Mouse (Mus musculus) lung, postnatal 25 days (tissue): Measurements from ENCODE around the gene Pde9a.

Experiments used
- DNase-seq: peaks from one replicate; pipeline ENCODE4 v3.0.0; 2022; ENCODE audit warnings: low spot score

The Pde9a gene

DNA sequence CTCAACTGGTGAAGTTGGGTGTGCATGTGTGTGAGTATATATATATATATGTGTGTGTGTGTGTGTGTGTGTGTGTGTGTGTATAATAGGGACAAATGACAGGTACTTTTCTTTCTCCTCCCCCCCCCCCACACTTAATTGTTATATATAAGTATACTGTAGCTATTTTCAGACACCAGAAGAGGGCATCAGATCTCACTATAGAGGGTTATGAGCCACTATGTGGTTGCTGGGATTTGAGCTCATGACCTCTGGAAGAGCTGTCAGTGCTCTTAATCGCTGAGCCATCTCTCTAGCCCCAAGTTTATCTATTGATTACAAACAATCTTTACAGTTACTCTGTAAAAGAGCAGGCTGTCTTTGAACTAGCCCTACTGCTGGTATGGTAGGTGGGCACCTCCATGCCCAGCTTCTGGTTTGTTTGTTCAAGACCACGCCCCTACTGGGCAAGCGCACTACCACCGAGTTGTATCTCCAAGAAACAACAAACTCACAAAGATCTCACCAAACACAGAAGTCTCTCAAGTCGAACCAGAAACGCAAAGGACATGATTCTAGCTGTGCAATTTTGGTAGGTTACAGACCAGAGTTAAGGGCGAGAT lies 133.4 kb downstream of the Pde9a start:
- DNase-seq = no peak

- peak; percentile 100 for DNase-seq
Observed at GRCm38 (mm10) chr17:31519946-31520838, 134.2 kb downstream of the Pde9a start, which contains the start of the genes Wdr4 and Ndufv3. Gene Wdr4 (minus strand): TSS chr17:31519980. Gene Ndufv3 (plus strand): TSS chr17:31520115.

DNA sequence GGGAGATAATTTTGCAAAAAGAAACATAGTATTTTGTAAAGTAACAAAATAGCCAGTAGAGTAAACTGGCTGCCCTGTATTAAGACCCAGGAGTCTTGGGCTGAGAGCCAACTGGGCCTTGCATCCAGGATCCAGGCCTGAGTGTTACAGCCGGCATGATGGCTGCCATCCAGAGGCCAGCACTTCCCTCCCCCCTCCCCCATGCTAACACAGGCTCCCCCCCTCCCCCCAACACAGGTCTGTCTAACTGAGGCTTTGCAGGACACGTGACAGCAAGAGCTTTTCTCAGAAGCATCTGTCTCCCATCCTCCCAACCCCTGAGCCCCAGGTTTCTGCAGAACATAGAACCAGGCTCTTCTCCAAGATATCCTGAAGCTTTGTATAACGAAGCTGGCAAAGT lies 134.9 kb downstream of the Pde9a start:
- DNase-seq = no peak

DNA sequence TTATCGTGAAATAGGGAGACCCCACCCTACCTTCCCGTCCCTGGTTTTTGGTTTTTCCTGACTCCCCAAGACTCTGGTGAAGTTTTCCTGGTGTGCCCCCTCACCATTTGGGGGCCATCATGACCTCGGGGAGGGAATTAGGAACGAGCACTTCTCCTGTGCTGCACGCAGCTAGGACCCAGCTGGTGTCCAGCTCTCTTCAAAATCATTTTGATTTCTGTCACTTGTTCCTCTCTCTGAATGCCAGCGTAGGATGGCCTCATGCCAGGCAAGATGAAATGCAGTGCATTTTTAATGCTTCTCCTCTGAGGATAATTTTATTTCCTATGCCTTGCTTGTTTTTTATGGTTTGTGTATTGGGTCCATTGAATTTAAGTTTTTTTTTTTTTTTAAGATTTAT lies 135.9 kb downstream of the Pde9a start:
- DNase-seq = no peak

GRCm38 (mm10) chr17:31525114-31525513 lies 139.1 kb downstream of the Pde9a start:
- no peak for DNase-seq

GRCm38 (mm10) chr17:31525816-31526215 lies 139.8 kb downstream of the Pde9a start:
- DNase-seq = no peak
